Mouse (Mus musculus) liver, postnatal 0 days (tissue): ENCODE measurements around the gene Tbc1d8.

Experiments used
- CTCF ChIP-seq: sonication (generic); IDR thresholded peaks from 2 replicates; pipeline ENCODE4 v1.5.1; 2016; ENCODE audit warnings: antibody characterized with exemption, low read depth
- EP300 ChIP-seq: IDR thresholded peaks from 2 replicates; pipeline ENCODE4 v1.6.1; 2016; ENCODE audit warnings: antibody characterized with exemption, low read depth, mild to moderate bottlenecking

DNA sequence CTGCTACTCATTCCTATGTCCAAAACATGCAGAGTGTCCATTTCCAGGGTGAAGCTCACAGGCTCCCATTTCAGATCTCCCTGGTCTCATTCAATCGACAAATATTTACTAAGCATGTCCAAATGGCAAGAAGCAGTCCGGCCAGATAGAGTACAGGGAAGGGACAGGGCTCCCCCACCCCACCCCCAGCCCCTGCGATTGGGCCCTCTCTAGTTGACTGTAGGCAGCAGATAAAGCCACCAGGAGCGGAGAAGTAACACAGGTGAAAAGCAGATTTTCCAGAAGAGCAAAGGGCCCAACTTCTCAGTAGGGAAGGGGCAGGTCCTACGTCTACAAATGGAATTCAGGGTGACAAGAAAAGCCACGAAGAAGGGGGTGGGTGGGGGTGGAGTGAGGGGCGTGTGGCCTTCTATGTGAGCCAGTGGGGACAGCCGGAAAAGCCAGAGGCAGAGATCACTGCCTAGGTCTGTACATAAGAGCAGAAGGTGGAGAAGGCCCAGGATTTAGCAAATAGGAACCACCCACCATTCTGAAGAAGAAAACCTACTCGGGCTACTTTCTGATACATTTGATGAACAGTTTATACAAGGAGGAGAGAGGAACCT is 7.2 kb downstream of the Tbc1d8 start:
- TF ChIP-seq EP300 (no peak), CTCF (no peak)
